Mouse (Mus musculus) embryonic facial prominence, embryonic 11.5 days (tissue): ENCODE measurements at regions not wholly inside any gene's neighbourhood (a gene's known extent, or its start where the extent isn't known, plus 50 kb on each side); places are given as distances from the start of the nearest gene placed in this dataset.
A peak's percentile ranks its signal among the peaks of the same experiment; 100 is the strongest.

Source experiments
- ATAC-seq: fragments of 200-750 bp; cut with Nextera tagmentation; replicated peaks from 2 replicates; pipeline ENCODE4 v1.8.0; 2017; ENCODE audit warnings: low read depth; ENCODE audit not compliant: insufficient number of reproducible peaks, low FRiP score, low TSS enrichment
- DNase-seq: peaks from one replicate; pipeline ENCODE4 v3.0.0-alpha.2; 2015; ENCODE audit warnings: low spot score
- H3K27ac ChIP-seq: fragments of 300-500 bp; sonication (generic); replicated peaks from 2 replicates; pipeline ENCODE4 v1.5.1; 2014; ENCODE audit warnings: mild to moderate bottlenecking, low read depth, low read length, control low read depth
- H3K27me3 ChIP-seq: fragments of 300-500 bp; sonication (generic); 2 replicates; pipeline ENCODE4 v1.6.1; 2014; ENCODE audit warnings: mild to moderate bottlenecking, low read length, moderate library complexity, mixed read lengths; ENCODE audit not compliant: control insufficient read depth, insufficient read depth
- H3K36me3 ChIP-seq: fragments of 300-500 bp; sonication (generic); replicated peaks from 2 replicates; pipeline ENCODE4 v1.6.1; 2014; ENCODE audit warnings: low read depth, mild to moderate bottlenecking, low read length, moderate library complexity, mixed read lengths; ENCODE audit not compliant: control insufficient read depth, insufficient read depth
- H3K4me1 ChIP-seq: fragments of 300-500 bp; sonication (generic); 2 replicates; pipeline ENCODE4 v1.6.1; 2014; ENCODE audit warnings: low read length, mixed read lengths; ENCODE audit not compliant: control insufficient read depth, insufficient read depth
- H3K4me2 ChIP-seq: fragments of 300-500 bp; sonication (generic); 2 replicates; pipeline ENCODE4 v1.6.1; 2014; ENCODE audit warnings: low read depth, mild to moderate bottlenecking, control low read depth, low read length, moderate library complexity
- H3K4me3 ChIP-seq: fragments of 300-500 bp; sonication (generic); 2 replicates; pipeline ENCODE4 v1.5.1; 2014; ENCODE audit warnings: low read depth, low read length, control low read depth
- H3K9ac ChIP-seq: fragments of 300-500 bp; sonication (generic); replicated peaks from 2 replicates; pipeline ENCODE4 v1.6.1; 2014; ENCODE audit warnings: mild to moderate bottlenecking, control low read depth, low read length
- H3K9me3 ChIP-seq: fragments of 300-500 bp; sonication (generic); replicated peaks from 2 replicates; pipeline ENCODE4 v1.6.1; 2016; ENCODE audit warnings: mild to moderate bottlenecking, low read length, inconsistent platforms, mixed read lengths; ENCODE audit not compliant: control insufficient read depth
- WGBS: fragments of 180-500 bp; shearing (Covaris S2); extraction: QIAGEN DNeasy Blood & Tissue Kit; methylation state at CpG from one replicate; pipeline ENCODE4 v1.1.7; 2014; 5-methylcytosine and 5-hydroxymethylcytosine counted together

DNA sequence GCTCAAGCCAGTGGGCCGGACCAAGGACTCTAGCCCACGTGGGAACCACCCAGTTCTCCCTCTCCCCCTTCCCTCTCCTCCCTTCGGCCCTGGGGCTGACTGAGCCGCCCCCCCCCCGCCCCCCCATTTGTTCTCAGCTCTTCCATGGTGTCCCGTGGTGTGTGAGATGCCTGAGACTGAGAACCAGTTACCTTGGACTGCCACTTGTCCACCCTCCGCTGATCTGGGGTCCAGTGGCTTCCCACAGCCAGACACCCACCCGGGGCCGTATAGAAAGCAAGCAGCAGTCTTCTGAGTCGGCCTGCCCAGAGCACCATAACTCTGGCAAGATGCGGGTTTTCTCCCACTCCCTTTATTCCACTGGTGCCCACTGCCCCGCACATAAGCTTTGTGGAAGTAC, 316.2 kb upstream of the A1bg start:
- WGBS: 59% methylated on average over 11 of the region's 12 CpGs
- ATAC-seq: peak; percentile 70; the same call in 1 of the 2 replicates
- H3K27ac ChIP-seq: no peak overlapping the region

DNA sequence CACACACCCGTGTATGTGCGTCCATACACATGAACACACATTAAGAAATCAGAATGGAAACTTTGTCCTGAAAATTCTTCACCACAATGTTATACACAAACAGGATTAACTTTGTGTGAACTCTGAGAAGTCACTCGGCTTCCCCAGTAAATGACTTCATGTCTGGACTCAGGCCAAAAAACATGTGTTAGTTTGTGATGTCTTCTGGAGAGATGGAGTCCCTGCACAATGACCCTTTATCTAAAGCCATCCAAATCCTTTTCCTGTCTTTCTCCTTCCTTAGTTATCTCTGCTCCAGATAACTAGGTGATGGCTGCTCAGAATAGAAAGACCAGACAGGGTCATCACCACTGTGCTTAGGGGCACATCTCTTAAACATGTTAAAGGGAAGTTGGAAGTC, 306.8 kb upstream of the A1bg start:
- DNase-seq: no peak
- 81% methylated on average over 3 of the region's 3 CpGs for WGBS
- H3K4me2 ChIP-seq: no peak overlapping the region
- no peaks in the 10 kb centered on the region for H3K9me3 ChIP-seq
- H3K4me3 ChIP-seq: no peak overlapping the region
- H3K27me3 ChIP-seq: no peaks in the 10 kb centered on the region
- no peaks in the 10 kb centered on the region for H3K4me1 ChIP-seq
- no peak for ATAC-seq
- no peaks in the 10 kb centered on the region for H3K36me3 ChIP-seq
- no peak overlapping the region for H3K27ac ChIP-seq
- H3K9ac ChIP-seq: no peak overlapping the region

More for the DNA sequence above, 316.2 kb upstream of the A1bg start:
- Histone ChIP-seq H3K27me3 (no peaks in the 10 kb centered on the region), H3K4me2 (no peak overlapping the region), H3K9ac (no peak overlapping the region), H3K4me3 (no peak overlapping the region), H3K4me1 (peaks cover 2% of the 10 kb centered on the region), H3K36me3 (no peaks in the 10 kb centered on the region), H3K9me3 (no peaks in the 10 kb centered on the region)
- no peak for DNase-seq

DNA sequence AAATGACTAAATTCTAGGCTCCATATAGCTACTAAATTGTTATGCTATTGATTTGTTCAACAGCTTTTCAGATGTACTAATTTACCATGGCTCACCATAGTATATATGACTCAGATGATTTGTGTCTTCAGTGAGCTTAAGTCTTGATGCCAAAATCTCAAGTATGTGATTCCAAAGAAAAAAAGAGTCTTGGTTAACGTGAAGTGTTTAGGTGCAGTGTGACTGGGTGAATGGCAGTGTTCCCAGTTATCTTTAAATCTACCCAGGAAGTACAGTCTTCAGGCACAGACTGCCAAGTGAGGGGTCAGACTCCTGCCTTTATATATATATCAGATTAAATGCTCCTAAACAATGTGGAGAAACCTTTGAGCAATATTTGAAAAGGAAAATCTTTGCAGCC, 300.1 kb upstream of the A1bg start:
- H3K27me3 ChIP-seq: no peaks in the 10 kb centered on the region
- H3K4me2 ChIP-seq: no peak overlapping the region
- ATAC-seq (no peak), DNase-seq (no peak)
- no peaks in the 10 kb centered on the region for H3K36me3 ChIP-seq
- H3K9me3 ChIP-seq: no peaks in the 10 kb centered on the region
- WGBS: 74% methylated on average over 1 of the region's 1 CpGs
- H3K27ac ChIP-seq: no peak overlapping the region
- no peaks in the 10 kb centered on the region for H3K4me1 ChIP-seq
- H3K9ac ChIP-seq: no peak overlapping the region
- H3K4me3 ChIP-seq: no peak overlapping the region

DNA sequence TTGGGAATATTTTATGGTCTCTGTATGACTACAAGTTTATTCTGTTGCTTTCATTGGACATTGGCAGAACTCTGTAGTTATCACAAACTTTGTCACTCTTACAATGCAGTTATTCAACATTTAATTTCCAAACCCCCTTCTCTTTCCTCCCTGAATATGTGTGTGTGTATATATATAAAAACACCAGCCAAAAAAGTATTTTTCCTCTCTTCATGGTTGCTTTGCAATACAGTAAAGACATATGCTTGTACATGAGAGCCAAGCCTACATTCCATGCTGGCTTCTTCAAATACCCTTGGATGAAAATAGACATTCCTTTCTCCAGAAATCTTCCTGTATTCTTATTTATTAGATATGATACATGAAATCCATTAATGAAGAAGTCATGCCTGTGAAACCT, 287.3 kb upstream of the A1bg start:
- H3K9ac ChIP-seq: no peak overlapping the region
- H3K27me3 ChIP-seq: no peaks in the 10 kb centered on the region
- no peak for ATAC-seq
- H3K4me3 ChIP-seq: no peak overlapping the region
- H3K27ac ChIP-seq: no peak overlapping the region
- no peak overlapping the region for H3K4me2 ChIP-seq
- H3K4me1 ChIP-seq: no peaks in the 10 kb centered on the region
- DNase-seq: no peak
- no peaks in the 10 kb centered on the region for H3K36me3 ChIP-seq
- no peaks in the 10 kb centered on the region for H3K9me3 ChIP-seq

DNA sequence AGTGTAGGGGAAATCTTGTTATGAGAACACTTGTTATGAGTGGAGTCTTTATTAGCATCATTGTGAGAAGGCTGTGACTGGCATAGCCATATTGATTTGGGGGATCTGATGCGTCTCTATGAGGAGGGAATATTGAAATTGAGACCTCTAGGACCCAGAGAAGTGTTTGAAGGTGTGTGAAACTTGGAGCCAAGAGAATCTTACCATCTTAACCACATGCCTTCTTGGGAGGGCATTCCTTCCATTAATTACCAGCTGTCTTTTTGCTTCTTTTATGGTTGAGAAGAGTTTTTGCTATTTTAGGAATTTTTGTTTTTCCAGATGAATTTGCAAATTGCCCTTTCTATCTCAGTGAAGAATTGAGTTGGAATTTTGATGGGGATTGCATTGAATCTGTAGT, 267.2 kb upstream of the A1bg start:
- H3K4me3 ChIP-seq: no peak overlapping the region
- no peaks in the 10 kb centered on the region for H3K36me3 ChIP-seq
- no peak overlapping the region for H3K9ac ChIP-seq
- H3K9me3 ChIP-seq: no peaks in the 10 kb centered on the region
- DNase-seq: no peak
- H3K27me3 ChIP-seq: no peaks in the 10 kb centered on the region
- H3K27ac ChIP-seq: no peak overlapping the region
- WGBS: 80% methylated on average over 1 of the region's 1 CpGs
- H3K4me2 ChIP-seq: no peak overlapping the region
- H3K4me1 ChIP-seq: no peaks in the 10 kb centered on the region
- no peak for ATAC-seq

DNA sequence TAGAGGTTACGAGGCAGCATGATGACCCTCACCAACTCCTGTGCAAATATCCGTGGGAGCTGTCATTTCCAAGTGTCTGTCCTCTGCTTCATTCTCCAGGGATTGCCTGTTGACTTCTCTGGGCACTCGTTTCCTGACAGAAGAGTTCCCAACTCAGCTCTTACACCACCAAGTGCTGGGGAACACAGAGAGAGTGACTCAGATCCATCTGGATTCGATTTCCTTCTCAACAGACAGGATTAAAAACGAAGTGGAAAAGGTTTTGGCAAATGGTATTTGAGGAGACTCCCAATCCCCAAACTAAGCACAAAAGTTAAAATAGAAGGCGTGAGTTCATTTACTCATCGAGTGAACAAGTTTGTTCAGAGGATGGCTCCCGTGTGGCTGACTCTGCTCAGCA, 266.7 kb upstream of the A1bg start:
- H3K27me3 ChIP-seq: no peaks in the 10 kb centered on the region
- 30% methylated on average over 8 of the region's 8 CpGs for WGBS
- peak; percentile 69 for DNase-seq

DNA sequence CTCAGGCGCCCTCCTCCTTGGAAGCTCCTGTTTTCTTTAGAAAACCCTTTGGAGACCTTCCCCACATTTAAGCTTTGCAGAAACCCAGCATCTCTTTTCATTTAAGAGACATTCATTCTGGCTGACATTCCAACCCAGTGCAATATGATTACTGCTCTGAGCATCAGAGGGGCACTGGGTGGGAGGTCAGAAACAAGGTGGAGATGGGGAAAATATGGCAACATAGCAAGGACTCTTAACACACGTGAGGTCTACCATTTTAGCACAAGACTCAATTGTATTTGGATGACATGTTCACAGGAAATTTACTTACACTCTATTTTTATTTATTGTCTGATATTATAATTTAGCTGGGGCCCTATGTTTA, 261.8 kb upstream of the A1bg start:
- ATAC-seq: 0 out of 2 replicates have a peak, but pooled peaks have one; percentile 67
- Histone ChIP-seq H3K9me3 (no peaks in the 10 kb centered on the region), H3K27me3 (no peaks in the 10 kb centered on the region), H3K4me3 (no peak overlapping the region), H3K9ac (no peak overlapping the region), H3K4me1 (no peaks in the 10 kb centered on the region), H3K27ac (0 out of 2 replicates have a peak overlapping the region, but pooled peaks have one; percentile 10), H3K36me3 (no peaks in the 10 kb centered on the region), H3K4me2 (no peak overlapping the region)
- 14% methylated on average over 2 of the region's 2 CpGs for WGBS
- no peak for DNase-seq

More for the DNA sequence above, 266.7 kb upstream of the A1bg start:
- no peak for ATAC-seq
- Histone ChIP-seq H3K9me3 (no peaks in the 10 kb centered on the region), H3K4me2 (no peak overlapping the region), H3K27ac (peak overlapping the region; percentile 20; the same call in 1 of the 2 replicates), H3K4me3 (no peak overlapping the region), H3K4me1 (no peaks in the 10 kb centered on the region), H3K36me3 (no peaks in the 10 kb centered on the region), H3K9ac (no peak overlapping the region)

DNA sequence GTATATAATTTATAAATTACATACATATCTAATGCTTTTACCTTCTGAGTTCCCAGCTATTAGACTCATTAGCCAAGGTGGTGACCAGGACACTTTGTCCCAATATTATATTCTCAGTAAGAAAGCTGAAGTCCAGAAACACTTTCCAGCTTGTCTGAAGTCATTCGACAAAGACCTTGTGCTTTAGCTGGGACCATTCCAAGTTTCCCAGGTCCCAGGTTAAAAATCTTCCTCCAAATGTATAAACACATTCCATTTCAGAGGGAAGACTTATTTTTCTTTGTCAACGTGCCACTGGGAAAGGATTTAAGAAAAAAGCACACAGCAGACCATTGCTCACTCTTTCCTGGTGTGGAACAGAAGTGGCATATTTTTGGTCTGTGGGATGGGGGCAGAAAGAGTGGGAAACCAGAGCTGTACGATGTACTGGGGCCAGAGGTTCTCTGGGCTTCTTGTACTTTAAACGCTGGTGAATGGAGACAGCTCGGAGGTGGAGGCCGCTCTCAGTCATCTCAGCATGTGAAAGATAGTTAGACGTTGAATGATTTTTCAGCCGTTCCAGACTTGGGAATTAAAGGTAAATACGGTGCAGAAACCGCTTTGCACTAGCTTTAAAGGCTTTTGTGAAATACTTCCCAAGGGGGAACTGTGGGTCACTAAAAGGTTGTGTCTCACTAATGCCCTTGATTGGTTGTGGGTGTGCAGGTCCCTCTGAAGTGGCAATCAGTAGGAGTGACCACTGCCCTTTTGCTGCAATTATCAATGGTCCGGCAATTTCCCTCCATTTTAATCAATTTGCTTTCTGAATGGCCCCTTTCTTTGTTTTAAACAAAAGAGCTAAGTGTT, 261.2 kb upstream of the A1bg start:
- Histone ChIP-seq H3K27me3 (no peaks in the 10 kb centered on the region), H3K27ac (peak overlapping the region; percentile 10; the same call in 1 of the 2 replicates), H3K9me3 (no peaks in the 10 kb centered on the region), H3K9ac (no peak overlapping the region), H3K36me3 (no peaks in the 10 kb centered on the region), H3K4me1 (no peaks in the 10 kb centered on the region), H3K4me2 (no peak overlapping the region), H3K4me3 (no peak overlapping the region)
- peak; percentile 70 for DNase-seq
- peak; percentile 65; the same call in 1 of the 2 replicates for ATAC-seq
- WGBS: 13% methylated on average over 11 of the region's 11 CpGs
